Mouse (Mus musculus): ENCODE results near the gene Stxbp6. TPM values are rescaled to one million over a fixed set of nuclear protein-coding genes. Genes with fewer than 3 reads are reported as not detected.

The Stxbp6 gene
- total and polyA plus RNA-seq, 2 experiments from 2014 or later: 28.9 to 31.8 TPM

- Histone ChIP-seq H3K36me3 (ENCODE audit: insufficient read depth, low read length) (no peaks in the 10 kb centered on the region), H3K4me1 (ENCODE audit: insufficient read depth, low read length) (no peaks in the 10 kb centered on the region), H3K4me3 (ENCODE audit: low read depth, low read length) (no peak overlapping the region), H3K9ac (replicated peaks; ENCODE audit: low read length, poor library complexity, severe bottlenecking) (no peak overlapping the region), H3K9me3 (ENCODE audit: low read length) (no peaks in the 10 kb centered on the region), H3K4me2 (ENCODE audit: low read depth, low read length, poor library complexity, severe bottlenecking) (no peak overlapping the region), H3K27ac (ENCODE audit: low read depth, low read length) (no peak overlapping the region), H3K27me3 (ENCODE audit: insufficient read depth, low read length) (no peaks in the 10 kb centered on the region)
- no peak for ATAC-seq (ENCODE audit: low FRiP score)
- no peak for DNase-seq (ENCODE audit: low spot score)
- WGBS: 83% methylated on average over 4 of the region's 4 CpGs
- no peak for TF ChIP-seq CTCF (IDR thresholded peaks at IDR 0.05)
These were observed 85.5 kb downstream of the Stxbp6 start for GRCm38 (mm10) chr12:44989011-44989410.

DNA sequence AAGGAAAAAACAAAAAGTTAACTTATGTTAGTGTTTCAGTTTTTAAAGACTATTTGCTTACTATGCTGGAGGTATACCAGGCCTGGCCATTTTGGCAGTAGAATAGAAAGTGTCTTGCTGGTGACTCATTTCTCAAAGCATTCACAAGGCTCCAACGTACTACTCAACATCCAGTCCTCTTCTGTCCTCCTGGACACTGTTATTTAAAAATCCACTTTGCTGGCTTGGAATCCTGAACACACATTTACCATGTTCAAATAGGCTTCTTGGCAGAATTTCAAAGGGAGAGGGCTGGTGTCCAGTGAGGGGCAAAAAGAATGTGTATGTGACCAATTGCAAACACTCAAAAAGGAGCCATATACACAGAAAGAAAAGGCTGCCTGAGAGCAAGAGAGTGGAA, 86.7 kb downstream of the Stxbp6 start:
- no peak for TF ChIP-seq CTCF (IDR thresholded peaks at IDR 0.05)
- Histone ChIP-seq H3K4me3 (ENCODE audit: low read depth, low read length) (no peak overlapping the region), H3K4me1 (ENCODE audit: insufficient read depth, low read length) (no peaks in the 10 kb centered on the region), H3K27ac (ENCODE audit: low read depth, low read length) (no peak overlapping the region), H3K9ac (replicated peaks; ENCODE audit: low read length, poor library complexity, severe bottlenecking) (no peak overlapping the region), H3K4me2 (ENCODE audit: low read depth, low read length, poor library complexity, severe bottlenecking) (no peak overlapping the region), H3K9me3 (ENCODE audit: low read length) (no peaks in the 10 kb centered on the region), H3K27me3 (ENCODE audit: insufficient read depth, low read length) (no peaks in the 10 kb centered on the region), H3K36me3 (ENCODE audit: insufficient read depth, low read length) (no peaks in the 10 kb centered on the region)
- ATAC-seq (ENCODE audit: low FRiP score): no peak
- no peak for DNase-seq (ENCODE audit: low spot score)
- WGBS: 71% methylated on average over 1 of the region's 1 CpGs

- H3K27me3 ChIP-seq (ENCODE audit: insufficient read depth, low read length): no peaks in the 10 kb centered on the region
- DNase-seq (ENCODE audit: low spot score) (peak; percentile 22), ATAC-seq (ENCODE audit: low FRiP score) (no peak)
- no peak for TF ChIP-seq CTCF (IDR thresholded peaks at IDR 0.05)
- no peaks in the 10 kb centered on the region for H3K36me3 ChIP-seq (ENCODE audit: insufficient read depth, low read length)
- no peak overlapping the region for H3K27ac ChIP-seq (ENCODE audit: low read depth, low read length)
- no peak overlapping the region for H3K4me3 ChIP-seq (ENCODE audit: low read depth, low read length)
- no peak overlapping the region for H3K9ac ChIP-seq (replicated peaks; ENCODE audit: low read length, poor library complexity, severe bottlenecking)
- no peaks in the 10 kb centered on the region for H3K9me3 ChIP-seq (ENCODE audit: low read length)
- WGBS: 49% methylated on average over 5 of the region's 5 CpGs
- H3K4me2 ChIP-seq (ENCODE audit: low read depth, low read length, poor library complexity, severe bottlenecking): no peak overlapping the region
- H3K4me1 ChIP-seq (ENCODE audit: insufficient read depth, low read length): no peaks in the 10 kb centered on the region
These were observed 95.1 kb downstream of the Stxbp6 start for GRCm38 (mm10) chr12:44979316-44979848.

GRCm38 (mm10) chr12:44975266-44975665, 99.2 kb downstream of the Stxbp6 start:
- DNase-seq (ENCODE audit: low spot score) (no peak), ATAC-seq (ENCODE audit: low FRiP score) (no peak)
- WGBS: 87% methylated on average over 3 of the region's 3 CpGs
- TF ChIP-seq CTCF (IDR thresholded peaks at IDR 0.05): no peak
- Histone ChIP-seq H3K9ac (replicated peaks; ENCODE audit: low read length, poor library complexity, severe bottlenecking) (no peak overlapping the region), H3K4me1 (ENCODE audit: insufficient read depth, low read length) (no peaks in the 10 kb centered on the region), H3K27me3 (ENCODE audit: insufficient read depth, low read length) (no peaks in the 10 kb centered on the region), H3K4me2 (ENCODE audit: low read depth, low read length, poor library complexity, severe bottlenecking) (no peak overlapping the region), H3K4me3 (ENCODE audit: low read depth, low read length) (no peak overlapping the region), H3K27ac (ENCODE audit: low read depth, low read length) (no peak overlapping the region), H3K36me3 (ENCODE audit: insufficient read depth, low read length) (no peaks in the 10 kb centered on the region), H3K9me3 (ENCODE audit: low read length) (no peaks in the 10 kb centered on the region)

DNA sequence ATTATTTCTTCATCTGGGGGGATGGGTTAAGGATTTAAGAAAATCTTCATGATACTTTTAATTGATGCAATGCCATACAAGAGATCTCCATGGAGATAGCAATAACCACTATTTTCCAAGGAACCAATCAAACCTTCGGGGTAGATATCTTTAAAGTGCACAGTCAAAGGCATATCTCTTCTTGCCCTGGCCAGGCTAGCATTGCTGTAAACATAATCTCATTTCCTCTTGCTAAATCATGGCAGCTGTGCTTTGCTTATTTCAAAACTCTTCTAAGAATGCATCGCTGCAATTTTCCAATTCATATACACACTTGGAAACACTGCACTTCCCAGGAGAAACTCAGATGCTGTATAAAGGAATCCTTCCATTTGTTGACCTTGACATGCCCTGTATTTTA, 103.0 kb downstream of the Stxbp6 start:
- H3K4me2 ChIP-seq (ENCODE audit: low read depth, low read length, poor library complexity, severe bottlenecking): no peak overlapping the region
- no peaks in the 10 kb centered on the region for H3K27me3 ChIP-seq (ENCODE audit: insufficient read depth, low read length)
- no peak for TF ChIP-seq CTCF (IDR thresholded peaks at IDR 0.05)
- no peak for ATAC-seq (ENCODE audit: low FRiP score)
- DNase-seq (ENCODE audit: low spot score): no peak
- WGBS: 86% methylated on average over 2 of the region's 2 CpGs
- H3K27ac ChIP-seq (ENCODE audit: low read depth, low read length): no peak overlapping the region
- H3K4me1 ChIP-seq (ENCODE audit: insufficient read depth, low read length): no peaks in the 10 kb centered on the region
- no peak overlapping the region for H3K9ac ChIP-seq (replicated peaks; ENCODE audit: low read length, poor library complexity, severe bottlenecking)
- H3K4me3 ChIP-seq (ENCODE audit: low read depth, low read length): no peak overlapping the region
- H3K9me3 ChIP-seq (ENCODE audit: low read length): no peaks in the 10 kb centered on the region
- H3K36me3 ChIP-seq (ENCODE audit: insufficient read depth, low read length): no peaks in the 10 kb centered on the region

DNA sequence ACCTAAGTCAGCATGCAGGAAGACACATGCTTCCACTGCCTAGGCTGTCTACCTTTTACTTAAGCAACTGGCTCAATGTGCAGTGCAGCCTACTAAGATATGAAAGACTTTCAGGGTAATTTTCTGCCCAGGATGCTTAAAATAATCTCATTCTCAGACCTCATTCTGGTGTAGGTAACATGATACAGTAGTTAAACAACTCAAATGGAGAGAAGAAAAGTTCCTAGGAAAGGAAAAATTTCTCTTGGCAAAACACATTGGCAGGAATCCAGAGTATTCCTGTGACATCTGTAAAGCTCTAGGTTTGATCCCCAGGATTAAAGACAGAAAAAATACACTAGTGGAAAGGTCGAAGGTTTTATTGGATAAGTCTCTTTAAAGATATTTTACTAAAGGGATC, 107.1 kb downstream of the Stxbp6 start:
- no peak for TF ChIP-seq CTCF (IDR thresholded peaks at IDR 0.05)
- Histone ChIP-seq H3K27ac (ENCODE audit: low read depth, low read length) (no peak overlapping the region), H3K9ac (replicated peaks; ENCODE audit: low read length, poor library complexity, severe bottlenecking) (no peak overlapping the region)

More for the DNA sequence above, 107.1 kb downstream of the Stxbp6 start:
- no peaks in the 10 kb centered on the region for H3K27me3 ChIP-seq (ENCODE audit: insufficient read depth, low read length)
- H3K36me3 ChIP-seq (ENCODE audit: insufficient read depth, low read length): no peaks in the 10 kb centered on the region
- no peak overlapping the region for H3K4me3 ChIP-seq (ENCODE audit: low read depth, low read length)
- ATAC-seq (ENCODE audit: low FRiP score): no peak
- H3K4me1 ChIP-seq (ENCODE audit: insufficient read depth, low read length): no peaks in the 10 kb centered on the region
- no peak overlapping the region for H3K4me2 ChIP-seq (ENCODE audit: low read depth, low read length, poor library complexity, severe bottlenecking)
- no peaks in the 10 kb centered on the region for H3K9me3 ChIP-seq (ENCODE audit: low read length)
- 72% methylated on average over 1 of the region's 1 CpGs for WGBS
- no peak for DNase-seq (ENCODE audit: low spot score)

All from midbrain, postnatal 0 days (tissue).